22 mouse cellular contexts compared by ENCODE assay signal in the genomic region with DNA sequence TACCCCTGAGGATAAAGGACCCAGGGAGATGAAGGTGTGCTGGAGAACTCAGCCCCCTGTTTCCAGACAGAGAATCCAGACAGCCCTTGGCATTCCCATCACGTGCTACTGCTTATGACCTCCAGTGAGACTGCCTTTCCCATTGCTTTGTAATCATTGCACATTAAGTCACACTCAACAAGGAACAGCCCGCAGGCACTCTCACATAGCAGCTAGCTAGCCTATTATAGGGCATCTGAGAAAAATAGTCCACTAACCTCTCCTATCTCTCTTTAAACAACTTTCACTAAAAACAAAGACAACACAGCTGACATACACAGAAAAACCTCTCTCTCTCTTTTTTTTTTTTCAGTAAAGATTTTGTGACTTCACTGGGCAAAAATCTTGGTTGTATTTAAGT. TPM values are rescaled to one million over a fixed set of nuclear protein-coding genes. Genes with fewer than 3 reads are reported as not detected.
A peak's percentile ranks its signal among the peaks of the same experiment; 100 is the strongest.
DNase-seq lines count a peak whose midpoint lies in the region; ATAC-seq and TF ChIP-seq lines count a peak whose summit lies in the region.
"Had no signal": no experiment of that assay in that cellular context is flagged by ENCODE, and none has a peak within 500 bp of the region (broad histone marks: within the 10 kb centered on the region; RNA-seq: fewer than 3 reads in every experiment).

No protein-coding gene starts in this region.

- peak; percentile 18 for DNase-seq in kidney, adult 11 months
- peak; percentile 68 for DNase-seq in midbrain, embryonic 11.5 days (ENCODE audit: low spot score, missing footprints)
- DNase-seq in brain, embryonic 14.5 days (ENCODE audit: low read depth) = peak; percentile 44
- DNase-seq in hindbrain, postnatal 0 days (ENCODE audit: low spot score) = no peak
- DNase-seq: adrenal gland, postnatal 25 days; B cell, adult 2 months; cerebellum, adult 18-20 months; cerebellum, postnatal 10 days; gastrocnemius, adult 2 months; gastrocnemius, postnatal 36 days; heart, adult 18-20 months; liver; lung, adult 2 months; lung, postnatal 10 days had no signal

- H3K27me3 ChIP-seq in kidney, embryonic 16.5 days (ENCODE audit: insufficient read depth, low read length) = no peaks in the 10 kb centered on the region
- no peaks in the 10 kb centered on the region for H3K27me3 ChIP-seq in midbrain, embryonic 11.5 days (ENCODE audit: control insufficient read depth, insufficient read depth, low read length)
- no peaks in the 10 kb centered on the region for H3K27me3 ChIP-seq in midbrain, embryonic 16.5 days (ENCODE audit: control insufficient read depth, insufficient read depth, low read depth, low read length)
- H3K27me3 ChIP-seq in hindbrain, postnatal 0 days (ENCODE audit: insufficient read depth, low read length) = no peaks in the 10 kb centered on the region

- ATAC-seq in kidney, embryonic 16.5 days (ENCODE audit: low FRiP score, low TSS enrichment) = no peak
- no peak for ATAC-seq in midbrain, embryonic 11.5 days (ENCODE audit: low FRiP score)
- no peak for ATAC-seq in midbrain, embryonic 16.5 days
- ATAC-seq in hindbrain, postnatal 0 days = 0 out of 2 replicates have a peak, but pooled peaks have one; percentile 12
- ATAC-seq: forebrain, embryonic 16.5 days had no signal

- H3K9ac ChIP-seq in kidney, embryonic 16.5 days (replicated peaks; ENCODE audit: low read length) = no peak overlapping the region
- H3K9ac ChIP-seq in midbrain, embryonic 11.5 days (ENCODE audit: low read length) = no peak overlapping the region
- H3K9ac ChIP-seq in midbrain, embryonic 16.5 days (ENCODE audit: low read depth, low read length) = no peak overlapping the region
- H3K9ac ChIP-seq in hindbrain, postnatal 0 days (replicated peaks; ENCODE audit: low read length) = no peak overlapping the region
- H3K9ac ChIP-seq: liver, embryonic 14.5 days had no signal

- no peak overlapping the region for H3K27ac ChIP-seq in kidney, embryonic 16.5 days (ENCODE audit: low read length)
- no peak overlapping the region for H3K27ac ChIP-seq in midbrain, embryonic 11.5 days (ENCODE audit: low read depth, low read length)
- H3K27ac ChIP-seq in midbrain, embryonic 16.5 days (ENCODE audit: low read length) = no peak overlapping the region
- H3K27ac ChIP-seq in hindbrain, postnatal 0 days = no peak overlapping the region
- H3K27ac ChIP-seq: gastrocnemius, adult 2 months; kidney, postnatal 0 days; liver, embryonic 14.5 days; macrophage had no signal

- 82% methylated on average over 2 of the region's 2 CpGs for WGBS in kidney, embryonic 16.5 days
- 83% methylated on average over 2 of the region's 2 CpGs for WGBS in midbrain, embryonic 11.5 days
- WGBS in midbrain, embryonic 16.5 days = 65% methylated on average over 2 of the region's 2 CpGs
- WGBS in hindbrain, postnatal 0 days = 61% methylated on average over 2 of the region's 2 CpGs

- TF ChIP-seq POLR2A in brain, embryonic 14.5 days (IDR thresholded peaks at IDR 0.05; ENCODE audit: borderline replicate concordance, extremely low read depth, insufficient read depth, insufficient read length, poor library complexity, severe bottlenecking) = no peak

- H3K9me3 ChIP-seq in kidney, embryonic 16.5 days (ENCODE audit: low read length) = no peaks in the 10 kb centered on the region
- no peaks in the 10 kb centered on the region for H3K9me3 ChIP-seq in midbrain, embryonic 11.5 days (ENCODE audit: control insufficient read depth, low read length)
- H3K9me3 ChIP-seq in midbrain, embryonic 16.5 days (replicated peaks; ENCODE audit: control insufficient read depth, low read length, poor library complexity, severe bottlenecking) = no peaks in the 10 kb centered on the region
- no peaks in the 10 kb centered on the region for H3K9me3 ChIP-seq in hindbrain, postnatal 0 days (ENCODE audit: low read length)

- no peak overlapping the region for H3K4me2 ChIP-seq in kidney, embryonic 16.5 days (replicated peaks; ENCODE audit: low read depth, low read length)
- no peak overlapping the region for H3K4me2 ChIP-seq in midbrain, embryonic 11.5 days
- H3K4me2 ChIP-seq in midbrain, embryonic 16.5 days (ENCODE audit: low read length) = no peak overlapping the region
- no peak overlapping the region for H3K4me2 ChIP-seq in hindbrain, postnatal 0 days (ENCODE audit: low read depth, low read length)
- H3K4me2 ChIP-seq: heart, embryonic 11.5 days had no signal

- H3K36me3 ChIP-seq in kidney, embryonic 16.5 days (ENCODE audit: insufficient read depth, low read length) = no peaks in the 10 kb centered on the region
- H3K36me3 ChIP-seq in midbrain, embryonic 11.5 days (ENCODE audit: control insufficient read depth, insufficient read depth, low read length) = no peaks in the 10 kb centered on the region
- no peaks in the 10 kb centered on the region for H3K36me3 ChIP-seq in midbrain, embryonic 16.5 days (ENCODE audit: control insufficient read depth, insufficient read depth, low read length)
- H3K36me3 ChIP-seq in hindbrain, postnatal 0 days (ENCODE audit: insufficient read depth, low read length) = no peaks in the 10 kb centered on the region

- TF ChIP-seq CTCF in brain, embryonic 14.5 days (IDR thresholded peaks at IDR 0.05; ENCODE audit: borderline replicate concordance, extremely low read depth, insufficient read depth, insufficient read length) = no peak
- TF ChIP-seq CTCF in hindbrain, postnatal 0 days (IDR thresholded peaks at IDR 0.05; ENCODE audit: low read depth) = no peak

- H3K4me1 ChIP-seq in kidney, embryonic 16.5 days (ENCODE audit: insufficient read depth, low read length) = no peaks in the 10 kb centered on the region
- no peaks in the 10 kb centered on the region for H3K4me1 ChIP-seq in midbrain, embryonic 11.5 days (ENCODE audit: control insufficient read depth, insufficient read depth, low read length)
- H3K4me1 ChIP-seq in midbrain, embryonic 16.5 days (ENCODE audit: control insufficient read depth, insufficient read depth, low read length) = no peaks in the 10 kb centered on the region
- no peaks in the 10 kb centered on the region for H3K4me1 ChIP-seq in hindbrain, postnatal 0 days (ENCODE audit: insufficient read depth, low read length)

- H3K4me3 ChIP-seq in kidney, embryonic 16.5 days (ENCODE audit: low read length) = no peak overlapping the region
- no peak overlapping the region for H3K4me3 ChIP-seq in midbrain, embryonic 11.5 days (ENCODE audit: low read depth, low read length)
- H3K4me3 ChIP-seq in midbrain, embryonic 16.5 days (ENCODE audit: low read depth, low read length) = no peak overlapping the region
- H3K4me3 ChIP-seq in hindbrain, postnatal 0 days (ENCODE audit: low read length) = no peak overlapping the region
- H3K4me3 ChIP-seq: erythroblast, embryonic 14.5 days; gastrocnemius, adult 2 months had no signal

RNA-seq across cellular contexts. Expression of a gene that starts 20.1 kb away (rescaled TPM):
- 11.1 and 14.4 TPM in 2 replicates for polyA plus RNA-seq in kidney, embryonic 16.5 days (2015; fragmentation: Nextera tagmentation; extraction: Ambion mirVana)
- polyA plus RNA-seq in midbrain, embryonic 11.5 days (2014; fragmentation: Nextera tagmentation; extraction: Ambion mirVana) = 8.7 and 10.1 TPM in 2 replicates
- 21.8 and 22.6 TPM in 2 replicates for polyA plus RNA-seq in midbrain, embryonic 16.5 days (2015; fragmentation: Nextera tagmentation; extraction: Ambion mirVana)
- 21.2 and 34.9 TPM in 2 replicates for polyA plus RNA-seq in brain, embryonic 14.5 days (2012; rRNA removed)
- 77.1 and 86.6 TPM in 2 replicates for total RNA-seq in hindbrain, postnatal 0 days (2014; rRNA removed)
- 19.3 and 21.6 TPM in 2 replicates for polyA plus RNA-seq in hindbrain, postnatal 0 days (2015; fragmentation: Nextera tagmentation; extraction: Ambion mirVana)
